Mouse (Mus musculus): ENCODE measurements at regions not wholly inside any gene's neighbourhood (a gene's known extent, or its start where the extent isn't known, plus 50 kb on each side); places are given as distances from the start of the nearest gene placed in this dataset.

DNA sequence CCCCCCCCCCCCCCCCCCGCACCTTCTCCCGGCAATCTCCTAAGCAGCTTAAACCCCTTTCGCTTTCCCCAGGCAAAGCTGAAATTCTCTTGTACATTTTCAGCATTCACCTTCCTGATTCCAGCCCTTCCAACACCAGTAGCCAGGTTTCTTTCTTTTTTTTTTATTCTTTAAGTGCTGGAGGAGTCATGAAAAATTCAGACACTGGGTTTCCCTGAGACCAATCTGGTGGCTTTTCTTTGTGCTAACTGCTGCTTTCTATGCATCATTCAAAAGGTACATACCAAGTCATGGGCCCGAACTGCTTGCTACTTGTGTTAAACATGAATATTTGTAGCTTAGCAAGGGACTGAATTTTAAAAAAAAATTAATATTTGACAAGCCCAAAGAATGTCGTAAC is 99.7 kb downstream of the Zfp326 start:
- no peaks in the 10 kb centered on the region for H3K9me3 ChIP-seq (replicated peaks)
- no peaks in the 10 kb centered on the region for H3K27me3 ChIP-seq (replicated peaks)
- ATAC-seq: no peak
- H3K27ac ChIP-seq: no peak overlapping the region
- peak overlapping the region; percentile 20; the same call in 1 of the 2 replicates for H3K4me2 ChIP-seq
- no peak overlapping the region; the same call in 1 of the 2 replicates for H3K4me3 ChIP-seq
- 46% methylated on average over 4 of the region's 5 CpGs for WGBS (ENCODE audit: insufficient replicate concordance)
- H3K9ac ChIP-seq: no peak overlapping the region
- H3K4me1 ChIP-seq: no peaks in the 10 kb centered on the region
- H3K36me3 ChIP-seq: no peaks in the 10 kb centered on the region

DNA sequence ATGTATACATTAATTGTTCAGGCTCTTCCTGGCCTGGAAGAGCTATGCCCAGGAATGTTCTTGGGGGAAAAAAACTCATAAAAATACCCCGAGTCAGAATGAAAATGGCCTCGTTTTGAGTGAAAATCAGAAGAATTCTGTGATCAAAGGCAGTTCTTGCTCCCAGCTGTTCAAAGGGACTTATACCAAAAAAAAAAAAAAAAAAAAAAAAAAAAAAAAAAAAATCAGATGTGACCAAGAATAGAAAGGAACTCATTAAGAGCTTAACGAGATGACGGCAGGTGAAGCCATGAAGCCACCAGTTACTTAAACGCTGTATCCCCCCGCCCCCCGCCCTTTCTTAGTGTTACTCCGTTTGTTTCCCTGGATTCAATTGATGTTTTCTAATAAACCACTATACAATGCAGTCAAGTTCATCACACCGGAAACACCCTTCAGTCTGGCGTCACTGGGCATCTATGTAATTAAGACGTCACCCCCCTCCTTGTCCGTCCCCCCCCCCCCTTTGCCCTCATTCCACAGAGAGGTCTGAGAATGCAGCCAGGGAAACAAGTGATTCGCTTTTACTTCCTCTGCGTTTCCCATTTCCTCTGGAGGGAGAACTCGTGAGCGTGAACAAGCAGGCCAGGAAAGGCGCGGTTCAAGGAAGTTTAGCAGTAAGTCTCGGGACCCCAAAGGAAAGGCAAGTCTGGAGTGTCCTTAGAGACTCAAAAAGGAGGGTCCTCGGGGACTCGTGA is 99.1 kb downstream of the Zfp326 start:
- no peak overlapping the region; the same call in 1 of the 2 replicates for H3K4me3 ChIP-seq
- H3K9ac ChIP-seq: no peak overlapping the region
- no peaks in the 10 kb centered on the region for H3K27me3 ChIP-seq (replicated peaks)
- no peaks in the 10 kb centered on the region for H3K36me3 ChIP-seq
- peak overlapping the region; percentile 20; the same call in 1 of the 2 replicates for H3K4me2 ChIP-seq
- no peak for ATAC-seq
- no peak overlapping the region for H3K27ac ChIP-seq
- WGBS (ENCODE audit: insufficient replicate concordance): 31% methylated on average over 21 of the region's 21 CpGs
- no peaks in the 10 kb centered on the region for H3K9me3 ChIP-seq (replicated peaks)
- H3K4me1 ChIP-seq: no peaks in the 10 kb centered on the region

DNA sequence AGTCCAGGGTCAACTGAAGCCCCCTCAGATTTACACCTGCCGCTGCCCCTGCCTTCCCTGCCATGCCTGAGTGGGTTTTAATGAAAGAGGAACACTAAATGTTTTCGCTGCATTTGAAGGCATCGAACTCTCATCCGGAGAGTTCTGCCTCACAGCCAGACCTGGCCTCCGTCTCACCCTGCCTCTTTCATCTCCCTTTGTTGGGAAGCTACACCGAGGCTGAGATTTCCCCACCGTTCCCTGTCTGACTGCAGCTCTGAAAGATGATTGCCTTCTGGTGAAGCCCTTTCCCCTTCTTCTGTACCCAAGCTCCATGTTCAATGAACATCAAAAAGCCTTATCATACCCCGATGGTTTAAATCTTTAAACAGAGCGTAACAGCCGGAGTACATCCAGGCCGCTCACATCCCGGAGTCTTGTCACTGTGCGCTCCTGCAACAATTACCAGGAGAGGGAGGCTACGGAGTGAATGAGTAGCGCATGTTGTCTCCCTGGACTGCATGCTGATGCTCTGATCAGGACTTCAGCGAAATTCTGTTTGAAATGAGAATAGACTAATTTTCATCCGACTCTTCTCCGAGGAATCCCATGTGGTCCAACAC is 98.3 kb downstream of the Zfp326 start:
- Histone ChIP-seq H3K27me3 (replicated peaks) (no peaks in the 10 kb centered on the region), H3K36me3 (no peaks in the 10 kb centered on the region), H3K4me2 (no peak overlapping the region), H3K4me1 (no peaks in the 10 kb centered on the region), H3K9ac (no peak overlapping the region), H3K9me3 (replicated peaks) (no peaks in the 10 kb centered on the region), H3K27ac (no peak overlapping the region), H3K4me3 (no peak overlapping the region)
- no peak for ATAC-seq
- 77% methylated on average over 18 of the region's 18 CpGs for WGBS (ENCODE audit: insufficient replicate concordance)

All from liver, embryonic 12.5 days (tissue).